8 mouse cellular contexts compared by ENCODE assay signal in genomic region chr2:180709023-180709922, GRCm38 (mm10). TPM values are rescaled to one million over a fixed set of nuclear protein-coding genes. Genes with fewer than 3 reads are reported as not detected.
DNase-seq lines count a peak whose midpoint lies in the region; ATAC-seq and TF ChIP-seq lines count a peak whose summit lies in the region.

No protein-coding gene starts in this region.

- H3K27me3 ChIP-seq in lung, postnatal 0 days (replicated peaks; ENCODE audit: insufficient read depth, low read length) = no peaks in the 10 kb centered on the region
- H3K27me3 ChIP-seq in embryonic facial prominence, embryonic 12.5 days = no peaks in the 10 kb centered on the region
- H3K27me3 ChIP-seq in intestine, postnatal 0 days (replicated peaks; ENCODE audit: control insufficient read depth, insufficient read depth, low read length) = no peaks in the 10 kb centered on the region
- H3K27me3 ChIP-seq in neural tube, embryonic 14.5 days (ENCODE audit: control insufficient read depth, insufficient read depth, low read length) = no peaks in the 10 kb centered on the region

- peak overlapping the region; percentile 100 for H3K4me3 ChIP-seq in lung, postnatal 0 days (ENCODE audit: low read depth, low read length)
- H3K4me3 ChIP-seq in embryonic facial prominence, embryonic 12.5 days = peak overlapping the region; percentile 94
- H3K4me3 ChIP-seq in intestine, postnatal 0 days (ENCODE audit: low read depth, low read length) = peak overlapping the region; percentile 96
- peak overlapping the region; percentile 87 for H3K4me3 ChIP-seq in neural tube, embryonic 14.5 days (ENCODE audit: low read depth, low read length)

- no peaks in the 10 kb centered on the region for H3K9me3 ChIP-seq in lung, postnatal 0 days (ENCODE audit: low read length)
- H3K9me3 ChIP-seq in embryonic facial prominence, embryonic 12.5 days = no peaks in the 10 kb centered on the region
- no peaks in the 10 kb centered on the region for H3K9me3 ChIP-seq in intestine, postnatal 0 days (ENCODE audit: control insufficient read depth)
- H3K9me3 ChIP-seq in neural tube, embryonic 14.5 days (ENCODE audit: control insufficient read depth, low read length) = no peaks in the 10 kb centered on the region

- peak overlapping the region; percentile 100 for H3K9ac ChIP-seq in lung, postnatal 0 days (replicated peaks; ENCODE audit: low read depth)
- H3K9ac ChIP-seq in embryonic facial prominence, embryonic 12.5 days = peak overlapping the region; percentile 99
- H3K9ac ChIP-seq in intestine, postnatal 0 days (ENCODE audit: low read depth, low read length) = peak overlapping the region; percentile 99
- peak overlapping the region; percentile 96 for H3K9ac ChIP-seq in neural tube, embryonic 14.5 days (replicated peaks; ENCODE audit: low read depth, low read length)

- TF ChIP-seq EP300 in lung, postnatal 0 days (IDR thresholded peaks at IDR 0.05) = no peak

- H3K4me2 ChIP-seq in lung, postnatal 0 days (replicated peaks; ENCODE audit: low read depth, low read length) = peak overlapping the region; percentile 83
- H3K4me2 ChIP-seq in embryonic facial prominence, embryonic 12.5 days (replicated peaks) = peak overlapping the region; percentile 85
- peak overlapping the region; percentile 79 for H3K4me2 ChIP-seq in intestine, postnatal 0 days (replicated peaks; ENCODE audit: low read depth)
- peak overlapping the region; percentile 72 for H3K4me2 ChIP-seq in neural tube, embryonic 14.5 days (ENCODE audit: low read depth, low read length)

- peak overlapping the region; percentile 92 for H3K27ac ChIP-seq in lung, postnatal 0 days (ENCODE audit: low read length)
- peak overlapping the region; percentile 85 for H3K27ac ChIP-seq in embryonic facial prominence, embryonic 12.5 days
- peak overlapping the region; percentile 98 for H3K27ac ChIP-seq in intestine, postnatal 0 days (ENCODE audit: low read depth, low read length)
- H3K27ac ChIP-seq in neural tube, embryonic 14.5 days (ENCODE audit: low read depth, low read length) = peak overlapping the region; percentile 83

- no peak for TF ChIP-seq CTCF in lung, postnatal 0 days (IDR thresholded peaks at IDR 0.05)
- no peak for TF ChIP-seq CTCF in intestine, postnatal 0 days (IDR thresholded peaks at IDR 0.05; ENCODE audit: low read depth)

- ATAC-seq in lung, postnatal 0 days = peak; percentile 59
- ATAC-seq in embryonic facial prominence, embryonic 12.5 days (ENCODE audit: insufficient number of reproducible peaks, insufficient read depth, low FRiP score, low TSS enrichment) = peak; percentile 10; the same call in 1 of the 2 replicates
- peak; percentile 44 for ATAC-seq in intestine, postnatal 0 days
- ATAC-seq in neural tube, embryonic 14.5 days (ENCODE audit: low read depth) = peak; percentile 52

- peaks cover 5% of the 10 kb centered on the region for H3K36me3 ChIP-seq in lung, postnatal 0 days (ENCODE audit: insufficient read depth, low read length)
- H3K36me3 ChIP-seq in embryonic facial prominence, embryonic 12.5 days = peaks cover 9% of the 10 kb centered on the region
- peaks cover 8% of the 10 kb centered on the region for H3K36me3 ChIP-seq in intestine, postnatal 0 days (ENCODE audit: control insufficient read depth, insufficient read depth)
- peaks cover 6% of the 10 kb centered on the region; the same call in 1 of the 2 replicates for H3K36me3 ChIP-seq in neural tube, embryonic 14.5 days (ENCODE audit: control insufficient read depth, insufficient read depth, low read length)

- no peak for DNase-seq in lung, postnatal 0 days (ENCODE audit: low spot score)
- DNase-seq in lung, postnatal 14 days = no peak
- no peak for DNase-seq in right cerebral cortex, postnatal 14 days
- no peak for DNase-seq in layer of hippocampus, postnatal 25 days (ENCODE audit: extremely low spot score in 1 of 2, low spot score in 1 of 2)
- DNase-seq in kidney, adult 9 months = no peak

- under 1% methylated on average over 39 of the region's 39 CpGs for WGBS in lung, postnatal 0 days
- WGBS in embryonic facial prominence, embryonic 12.5 days = under 1% methylated on average over 39 of the region's 39 CpGs
- WGBS in intestine, postnatal 0 days = under 1% methylated on average over 39 of the region's 39 CpGs
- WGBS in neural tube, embryonic 14.5 days = under 1% methylated on average over 39 of the region's 39 CpGs

- H3K4me1 ChIP-seq in lung, postnatal 0 days (ENCODE audit: insufficient read depth, low read depth, low read length) = peaks cover 11% of the 10 kb centered on the region
- H3K4me1 ChIP-seq in embryonic facial prominence, embryonic 12.5 days = peaks cover 16% of the 10 kb centered on the region
- H3K4me1 ChIP-seq in intestine, postnatal 0 days (replicated peaks; ENCODE audit: control insufficient read depth, insufficient read depth, low read length) = peaks cover 14% of the 10 kb centered on the region
- peaks cover 16% of the 10 kb centered on the region for H3K4me1 ChIP-seq in neural tube, embryonic 14.5 days (ENCODE audit: control insufficient read depth, insufficient read depth, low read length)

RNA-seq across cellular contexts. Expression of gene Dido1, which starts 0.5 kb away (rescaled TPM):
- polyA plus RNA-seq in lung, postnatal 0 days (2015; fragmentation: Nextera tagmentation; extraction: Ambion mirVana) = 14.9 and 16.3 TPM in 2 replicates
- 35.3 and 36.8 TPM in 2 replicates for polyA plus RNA-seq in embryonic facial prominence, embryonic 12.5 days (2016; fragmentation: Nextera tagmentation; extraction: Ambion mirVana)
- 7.8 and 9.3 TPM in 2 replicates for polyA plus RNA-seq in intestine, postnatal 0 days (2015; fragmentation: Nextera tagmentation; extraction: Ambion mirVana)
- polyA plus RNA-seq in neural tube, embryonic 14.5 days (2014; fragmentation: Nextera tagmentation; extraction: Ambion mirVana) = 29.0 and 34.8 TPM in 2 replicates
- total RNA-seq in layer of hippocampus, postnatal 25 days (2021) = 10 to 100 TPM; 51.1 to 59.6 TPM

RNA-seq across cellular contexts. Expression of gene Gid8, which starts 0.6 kb away (rescaled TPM):
- polyA plus RNA-seq in lung, postnatal 0 days (2015; fragmentation: Nextera tagmentation; extraction: Ambion mirVana) = 38.7 and 38.8 TPM in 2 replicates
- polyA plus RNA-seq in embryonic facial prominence, embryonic 12.5 days (2016; fragmentation: Nextera tagmentation; extraction: Ambion mirVana) = 62.6 and 63.6 TPM in 2 replicates
- polyA plus RNA-seq in intestine, postnatal 0 days (2015; fragmentation: Nextera tagmentation; extraction: Ambion mirVana) = 36.6 and 38.0 TPM in 2 replicates
- polyA plus RNA-seq in neural tube, embryonic 14.5 days (2014; fragmentation: Nextera tagmentation; extraction: Ambion mirVana) = 53.3 and 56.5 TPM in 2 replicates
- total RNA-seq in layer of hippocampus, postnatal 25 days (2021) = 10 to 100 TPM; 60.5 to 62.2 TPM

RNA-seq across cellular contexts. Expression of gene Slc17a9, which starts 15.8 kb away (rescaled TPM):
- 1.4 and 1.7 TPM in 2 replicates for polyA plus RNA-seq in lung, postnatal 0 days (2015; fragmentation: Nextera tagmentation; extraction: Ambion mirVana)
- polyA plus RNA-seq in embryonic facial prominence, embryonic 12.5 days (2016; fragmentation: Nextera tagmentation; extraction: Ambion mirVana) = 0.36 and 0.56 TPM in 2 replicates
- 2.3 and 3.1 TPM in 2 replicates for polyA plus RNA-seq in intestine, postnatal 0 days (2015; fragmentation: Nextera tagmentation; extraction: Ambion mirVana)
- polyA plus RNA-seq in neural tube, embryonic 14.5 days (2014; fragmentation: Nextera tagmentation; extraction: Ambion mirVana) = 0.17 and 0.21 TPM in 2 replicates
- under 1 TPM; 0.12 to 0.52 TPM for total RNA-seq in layer of hippocampus, postnatal 25 days (2021)
